Mouse (Mus musculus): ENCODE results near the gene Gad1. TPM values are rescaled to one million over a fixed set of nuclear protein-coding genes. Genes with fewer than 3 reads are reported as not detected.

The Gad1 gene
- polyA plus RNA-seq, 1 experiment = 4.4 TPM

DNA sequence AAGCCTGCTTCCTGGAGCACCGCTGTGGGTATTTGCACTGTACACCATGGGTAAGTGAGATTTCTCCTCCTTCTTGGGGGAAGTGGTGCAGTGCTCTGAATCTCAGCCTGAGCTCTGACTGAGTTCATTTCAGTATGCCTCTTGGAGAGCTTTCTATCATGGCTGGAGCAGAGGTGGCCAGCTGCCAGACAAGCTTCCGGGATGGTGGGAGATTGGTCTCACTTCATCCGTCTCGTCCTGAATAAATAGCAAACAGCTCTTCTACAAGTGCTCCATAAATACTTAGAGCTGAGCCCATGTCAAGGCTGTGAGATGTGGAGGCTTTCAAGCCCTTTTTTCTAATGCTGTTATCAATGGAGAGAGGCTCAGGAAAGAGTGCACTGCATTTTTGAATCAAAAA lies 18.8 kb downstream of the Gad1 start:
- no peak for DNase-seq (ENCODE audit: low read depth in 1 of 2, low spot score in 2 of 2)
- H3K27me3 ChIP-seq (ENCODE audit: control insufficient read depth, insufficient read depth, low read length) = peaks cover 14% of the 10 kb centered on the region
- no peak overlapping the region for H3K27ac ChIP-seq (ENCODE audit: insufficient read depth, low read length)
- H3K4me1 ChIP-seq (ENCODE audit: control insufficient read depth, insufficient read depth, insufficient read length) = peaks cover 7% of the 10 kb centered on the region
- no peaks in the 10 kb centered on the region for H3K36me3 ChIP-seq (ENCODE audit: control insufficient read depth, insufficient read depth, low read length)
- H3K4me3 ChIP-seq (ENCODE audit: extremely low read depth, insufficient read depth, insufficient read length) = no peak overlapping the region
- TF ChIP-seq CTCF (IDR thresholded peaks at IDR 0.05; ENCODE audit: extremely low read depth, insufficient read depth, insufficient read length, insufficient replicate concordance) (no peak), POLR2A (IDR thresholded peaks at IDR 0.05; ENCODE audit: low read depth, low read length) (no peak)
- 68% methylated on average over 4 of the region's 4 CpGs for whole genome bisulfite sequencing

DNA sequence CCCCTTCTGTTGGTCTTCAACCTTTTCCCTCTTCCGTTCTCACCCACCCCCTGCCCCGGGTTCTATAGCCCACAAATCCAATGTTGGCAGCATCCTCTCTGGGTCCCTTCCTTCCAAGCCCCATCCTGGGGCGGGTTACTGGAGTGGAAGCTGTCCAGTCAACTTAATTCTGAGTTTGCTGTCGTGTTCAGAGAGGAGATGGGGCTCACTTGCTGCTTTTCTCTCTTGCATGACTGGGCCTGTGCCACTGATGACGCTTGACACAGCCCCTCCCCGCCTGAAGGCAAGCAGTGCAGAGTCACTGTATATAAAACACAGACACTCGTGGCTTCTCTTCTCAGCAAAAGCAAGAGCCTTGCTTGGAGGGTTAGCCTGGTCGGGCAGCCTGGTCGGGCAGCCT lies 19.4 kb downstream of the Gad1 start:
- TF ChIP-seq POLR2A (IDR thresholded peaks at IDR 0.05; ENCODE audit: low read depth, low read length) = no peak
- no peak for TF ChIP-seq CTCF (IDR thresholded peaks at IDR 0.05; ENCODE audit: extremely low read depth, insufficient read depth, insufficient read length, insufficient replicate concordance)
- no peaks in the 10 kb centered on the region for H3K36me3 ChIP-seq (ENCODE audit: control insufficient read depth, insufficient read depth, low read length)
- DNase-seq (ENCODE audit: low read depth in 1 of 2, low spot score in 2 of 2) = no peak
- no peak overlapping the region for H3K27ac ChIP-seq (ENCODE audit: insufficient read depth, low read length)
- no peak overlapping the region for H3K4me3 ChIP-seq (ENCODE audit: extremely low read depth, insufficient read depth, insufficient read length)
- H3K27me3 ChIP-seq (ENCODE audit: control insufficient read depth, insufficient read depth, low read length) = peaks cover 10% of the 10 kb centered on the region; the same call in 1 of the 2 replicates
- H3K4me1 ChIP-seq (ENCODE audit: control insufficient read depth, insufficient read depth, insufficient read length) = peaks cover 3% of the 10 kb centered on the region; the same call in 1 of the 2 replicates
- 54% methylated on average over 9 of the region's 9 CpGs for WGBS

DNA sequence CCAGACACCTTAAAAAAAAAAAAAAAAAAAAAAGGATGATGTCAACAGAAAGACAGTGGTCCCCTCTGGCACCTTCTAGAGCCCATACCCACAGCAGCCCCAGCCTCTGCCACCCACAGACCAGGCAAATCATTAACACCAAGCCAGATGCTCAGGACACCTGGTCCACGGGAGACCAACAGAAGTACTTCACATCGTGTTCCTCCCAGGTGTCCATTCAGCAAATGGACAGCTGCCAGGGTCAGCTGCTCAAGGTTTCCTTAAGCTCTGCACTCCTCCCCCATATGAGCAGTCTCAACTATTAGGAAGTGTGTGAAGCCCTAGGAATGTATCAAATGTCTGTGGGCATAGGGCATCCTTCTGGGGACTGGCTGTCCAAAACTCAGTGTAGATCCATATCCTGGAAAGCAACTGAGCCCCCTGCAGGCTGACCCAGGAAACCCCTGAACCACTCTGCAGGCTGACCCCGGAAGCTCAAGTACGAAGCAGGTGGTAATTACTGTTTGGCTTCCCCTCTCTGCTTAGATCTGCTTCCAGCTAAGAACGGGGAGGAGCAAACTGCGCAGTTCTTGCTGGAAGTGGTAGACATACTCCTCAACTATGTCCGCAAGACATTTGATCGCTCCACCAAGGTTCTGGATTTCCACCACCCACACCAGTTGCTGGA lies 20.8 kb downstream of the Gad1 start:
- no peak overlapping the region for H3K4me3 ChIP-seq (ENCODE audit: extremely low read depth, insufficient read depth, insufficient read length)
- TF ChIP-seq POLR2A (IDR thresholded peaks at IDR 0.05; ENCODE audit: low read depth, low read length) (no peak), CTCF (IDR thresholded peaks at IDR 0.05; ENCODE audit: extremely low read depth, insufficient read depth, insufficient read length, insufficient replicate concordance) (no peak)
- H3K36me3 ChIP-seq (ENCODE audit: control insufficient read depth, insufficient read depth, low read length) = no peaks in the 10 kb centered on the region

DNA sequence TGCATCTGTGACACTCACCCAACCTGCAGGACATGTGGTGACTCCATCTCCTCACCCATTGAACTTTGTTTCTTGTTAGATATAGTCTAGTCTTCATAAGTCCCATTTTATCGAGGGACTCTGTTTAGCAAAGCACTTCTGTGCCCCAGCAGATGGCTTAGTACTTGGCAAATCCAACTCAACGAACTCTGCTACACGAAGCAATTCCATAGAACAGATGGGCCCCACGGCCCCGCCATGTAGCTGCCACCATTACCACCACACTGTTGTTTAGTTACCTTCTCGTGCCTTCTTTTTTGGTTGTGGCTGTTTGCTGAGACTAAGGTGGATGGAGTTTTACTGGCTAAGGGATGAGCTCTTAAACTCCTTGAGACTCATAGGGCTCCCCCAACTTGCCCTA lies 35.3 kb downstream of the Gad1 start:
- TF ChIP-seq CTCF (IDR thresholded peaks at IDR 0.05; ENCODE audit: extremely low read depth, insufficient read depth, insufficient read length, insufficient replicate concordance) = no peak
- H3K36me3 ChIP-seq (ENCODE audit: control insufficient read depth, insufficient read depth, low read length) = no peaks in the 10 kb centered on the region
- no peak overlapping the region for H3K27ac ChIP-seq (ENCODE audit: insufficient read depth, low read length)
- 87% methylated on average over 6 of the region's 6 CpGs for WGBS
- H3K4me1 ChIP-seq (ENCODE audit: control insufficient read depth, insufficient read depth, insufficient read length) = no peaks in the 10 kb centered on the region
- no peaks in the 10 kb centered on the region for H3K27me3 ChIP-seq (ENCODE audit: control insufficient read depth, insufficient read depth, low read length)
- no peak for DNase-seq (ENCODE audit: low read depth in 1 of 2, low spot score in 2 of 2)
- no peak overlapping the region for H3K4me3 ChIP-seq (ENCODE audit: extremely low read depth, insufficient read depth, insufficient read length)

More for the DNA sequence above, 20.8 kb downstream of the Gad1 start:
- no peak for DNase-seq (ENCODE audit: low read depth in 1 of 2, low spot score in 2 of 2)
- Histone ChIP-seq H3K27ac (ENCODE audit: insufficient read depth, low read length) (no peak overlapping the region), H3K4me1 (ENCODE audit: control insufficient read depth, insufficient read depth, insufficient read length) (no peaks in the 10 kb centered on the region), H3K27me3 (ENCODE audit: control insufficient read depth, insufficient read depth, low read length) (peaks cover 3% of the 10 kb centered on the region; the same call in 1 of the 2 replicates)
- 75% methylated on average over 8 of the region's 8 CpGs for WGBS

DNA sequence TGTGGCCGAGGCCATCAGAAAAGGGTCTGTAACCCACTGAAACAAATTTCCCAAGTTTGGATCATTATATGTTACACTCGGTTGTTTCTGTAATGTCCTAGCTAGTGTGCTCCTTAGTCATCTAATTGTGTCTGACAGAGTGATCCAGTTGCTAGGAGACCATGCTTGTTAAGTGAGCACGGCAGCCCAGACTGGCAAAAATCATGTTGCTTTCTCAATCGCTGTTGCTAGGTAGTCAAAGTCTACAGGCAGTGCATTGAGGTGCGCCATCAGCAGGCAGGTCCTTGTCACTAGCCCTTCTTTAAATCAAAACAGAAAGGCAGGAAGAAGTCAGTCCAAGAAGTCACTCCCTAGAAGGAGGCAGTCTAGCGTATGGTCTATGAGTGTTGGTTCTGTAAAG lies 39.6 kb downstream of the Gad1 start:
- Histone ChIP-seq H3K4me3 (ENCODE audit: extremely low read depth, insufficient read depth, insufficient read length) (no peak overlapping the region), H3K27ac (ENCODE audit: insufficient read depth, low read length) (no peak overlapping the region), H3K36me3 (ENCODE audit: control insufficient read depth, insufficient read depth, low read length) (no peaks in the 10 kb centered on the region; the same call in 1 of the 2 replicates), H3K4me1 (ENCODE audit: control insufficient read depth, insufficient read depth, insufficient read length) (no peaks in the 10 kb centered on the region; the same call in 1 of the 2 replicates), H3K27me3 (ENCODE audit: control insufficient read depth, insufficient read depth, low read length) (no peaks in the 10 kb centered on the region)
- WGBS = 89% methylated on average over 6 of the region's 6 CpGs
- TF ChIP-seq POLR2A (IDR thresholded peaks at IDR 0.05; ENCODE audit: low read depth, low read length) = no peak
- no peak for TF ChIP-seq CTCF (IDR thresholded peaks at IDR 0.05; ENCODE audit: extremely low read depth, insufficient read depth, insufficient read length, insufficient replicate concordance)
- DNase-seq (ENCODE audit: low read depth in 1 of 2, low spot score in 2 of 2) = no peak

DNA sequence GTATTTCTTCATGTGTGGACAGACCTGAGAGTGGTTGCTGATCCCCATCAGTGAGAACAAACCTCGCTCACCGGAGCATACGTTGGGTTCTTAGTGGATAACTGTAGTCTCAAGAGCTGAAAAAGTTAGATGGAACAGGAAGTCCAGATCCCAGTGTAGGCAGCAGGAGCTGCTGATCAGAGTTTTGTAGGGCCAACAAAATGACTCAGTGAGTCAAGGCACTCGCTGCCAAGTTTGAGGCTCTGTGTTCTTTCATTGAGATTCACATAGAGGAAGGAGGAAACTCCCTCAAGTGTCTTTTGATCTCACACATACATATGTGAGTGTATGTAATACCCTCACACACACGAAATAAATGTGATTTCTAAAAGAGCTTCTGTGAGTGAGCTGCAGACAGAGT lies 40.8 kb downstream of the Gad1 start:
- no peaks in the 10 kb centered on the region; the same call in 1 of the 2 replicates for H3K4me1 ChIP-seq (ENCODE audit: control insufficient read depth, insufficient read depth, insufficient read length)
- no peaks in the 10 kb centered on the region for H3K27me3 ChIP-seq (ENCODE audit: control insufficient read depth, insufficient read depth, low read length)
- WGBS = 82% methylated on average over 5 of the region's 5 CpGs
- no peak overlapping the region for H3K4me3 ChIP-seq (ENCODE audit: extremely low read depth, insufficient read depth, insufficient read length)
- no peak for DNase-seq (ENCODE audit: low read depth in 1 of 2, low spot score in 2 of 2)
- no peak overlapping the region for H3K27ac ChIP-seq (ENCODE audit: insufficient read depth, low read length)
- TF ChIP-seq CTCF (IDR thresholded peaks at IDR 0.05; ENCODE audit: extremely low read depth, insufficient read depth, insufficient read length, insufficient replicate concordance) (no peak), POLR2A (IDR thresholded peaks at IDR 0.05; ENCODE audit: low read depth, low read length) (no peak)
- no peaks in the 10 kb centered on the region; the same call in 1 of the 2 replicates for H3K36me3 ChIP-seq (ENCODE audit: control insufficient read depth, insufficient read depth, low read length)

DNA sequence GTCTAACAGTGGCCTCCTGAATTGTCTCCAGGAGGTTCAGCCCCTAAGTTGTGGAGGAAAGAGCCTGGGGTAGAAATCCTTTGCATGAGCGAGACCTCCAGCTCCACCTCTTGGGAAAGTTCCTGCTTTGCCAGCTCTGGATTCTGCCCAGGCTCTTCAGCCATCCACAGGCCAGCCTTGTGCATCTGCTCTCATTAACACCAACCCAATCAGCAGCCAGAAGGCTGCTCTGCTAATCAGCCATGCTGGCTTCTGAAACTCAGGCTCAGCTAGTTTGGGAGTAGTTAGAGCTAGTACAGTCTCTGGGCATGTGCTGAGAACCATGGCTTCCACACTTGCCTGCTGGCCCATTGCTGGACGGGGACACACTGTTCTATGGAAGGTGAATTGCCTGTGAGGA lies 43.0 kb downstream of the Gad1 start:
- Histone ChIP-seq H3K4me1 (ENCODE audit: control insufficient read depth, insufficient read depth, insufficient read length) (no peaks in the 10 kb centered on the region; the same call in 1 of the 2 replicates), H3K36me3 (ENCODE audit: control insufficient read depth, insufficient read depth, low read length) (no peaks in the 10 kb centered on the region; the same call in 1 of the 2 replicates), H3K27ac (ENCODE audit: insufficient read depth, low read length) (no peak overlapping the region), H3K27me3 (ENCODE audit: control insufficient read depth, insufficient read depth, low read length) (no peaks in the 10 kb centered on the region), H3K4me3 (ENCODE audit: extremely low read depth, insufficient read depth, insufficient read length) (no peak overlapping the region)
- TF ChIP-seq POLR2A (IDR thresholded peaks at IDR 0.05; ENCODE audit: low read depth, low read length) = no peak
- TF ChIP-seq CTCF (IDR thresholded peaks at IDR 0.05; ENCODE audit: extremely low read depth, insufficient read depth, insufficient read length, insufficient replicate concordance) = no peak
- 84% methylated on average over 2 of the region's 2 CpGs for WGBS
- no peak for DNase-seq (ENCODE audit: low read depth in 1 of 2, low spot score in 2 of 2)
